Mouse (Mus musculus) kidney, adult 2 months (tissue): ENCODE measurements at regions not wholly inside any gene's neighbourhood (a gene's known extent, or its start where the extent isn't known, plus 50 kb on each side); places are given as distances from the start of the nearest gene placed in this dataset.

ENCODE experiments used
- DNase-seq: peaks from one replicate; pipeline ENCODE4 v3.0.0; 2021
- H3K27ac ChIP-seq: fragments of 200-500 bp; 2 replicates; pipeline ENCODE4 v1.5.1; 2012; ENCODE audit warnings: low read depth, low read length, control low read depth, inconsistent platforms; ENCODE audit not compliant: insufficient read depth
- H3K27me3 ChIP-seq: fragments of 200-500 bp; replicated peaks from 2 replicates; pipeline ENCODE4 v1.6.1; 2012; ENCODE audit warnings: mild to moderate bottlenecking, moderate library complexity, low read length, inconsistent platforms; ENCODE audit not compliant: control insufficient read depth, insufficient read depth
- H3K36me3 ChIP-seq: fragments of 200-500 bp; 2 replicates; pipeline ENCODE4 v1.6.1; 2012; ENCODE audit warnings: mild to moderate bottlenecking, moderate library complexity, low read length, inconsistent platforms; ENCODE audit not compliant: control insufficient read depth, insufficient read depth
- H3K4me1 ChIP-seq: fragments of 200-500 bp; 2 replicates; pipeline ENCODE4 v1.6.1; 2011; ENCODE audit warnings: low read length; ENCODE audit not compliant: control insufficient read depth, insufficient read depth
- H3K4me3 ChIP-seq: fragments of 200-500 bp; 2 replicates; pipeline ENCODE4 v1.5.1; 2011; ENCODE audit warnings: mild to moderate bottlenecking, low read depth, low read length, control low read depth; ENCODE audit not compliant: insufficient read depth
- CTCF ChIP-seq: fragments of 200-500 bp; conservative IDR thresholded peaks from 2 replicates; pipeline ENCODE4 v1.5.1; 2011; ENCODE audit warnings: low read depth, mild to moderate bottlenecking, control low read depth, low read length, moderate library complexity, mixed read lengths; ENCODE audit not compliant: insufficient read depth, insufficient read length
- POLR2A ChIP-seq: fragments of 200-500 bp; IDR thresholded peaks from one replicate; pipeline ENCODE4 v1.6.1; 2011; ENCODE audit warnings: low read depth, low read length, control low read depth
- WGBS: fragments of 180-500 bp; shearing (Covaris S2); methylation state at CpG from one replicate; pipeline ENCODE4 v1.1.7; 2018; 5-methylcytosine and 5-hydroxymethylcytosine counted together

DNA sequence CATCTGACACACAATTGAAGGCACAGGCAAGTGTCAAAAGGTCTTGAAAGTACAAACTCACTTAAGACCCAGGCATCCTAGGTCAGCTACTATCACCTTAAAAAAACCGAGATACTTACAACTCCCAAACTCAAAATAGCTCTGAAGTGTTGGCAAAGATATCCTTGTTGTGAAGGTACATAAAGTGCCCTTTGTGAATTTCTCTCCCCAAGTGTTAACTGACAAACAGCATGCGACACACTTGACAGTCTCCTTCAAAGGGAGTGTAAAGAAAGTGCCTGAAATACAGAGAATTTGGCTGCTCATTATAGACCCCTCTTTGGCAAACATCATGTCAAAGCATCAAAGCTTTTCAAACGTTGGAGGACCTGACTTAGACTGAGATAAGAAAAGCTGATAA, 2634.2 kb downstream of the 9330182O14Rik start:
- no peak overlapping the region for H3K27ac ChIP-seq
- no peaks in the 10 kb centered on the region for H3K27me3 ChIP-seq
- TF ChIP-seq POLR2A (no peak), CTCF (no peak)
- no peak for DNase-seq
- no peak overlapping the region for H3K4me3 ChIP-seq
- no peaks in the 10 kb centered on the region for H3K4me1 ChIP-seq
- H3K36me3 ChIP-seq = no peaks in the 10 kb centered on the region
- WGBS = 29% methylated on average over 3 of the region's 3 CpGs

DNA sequence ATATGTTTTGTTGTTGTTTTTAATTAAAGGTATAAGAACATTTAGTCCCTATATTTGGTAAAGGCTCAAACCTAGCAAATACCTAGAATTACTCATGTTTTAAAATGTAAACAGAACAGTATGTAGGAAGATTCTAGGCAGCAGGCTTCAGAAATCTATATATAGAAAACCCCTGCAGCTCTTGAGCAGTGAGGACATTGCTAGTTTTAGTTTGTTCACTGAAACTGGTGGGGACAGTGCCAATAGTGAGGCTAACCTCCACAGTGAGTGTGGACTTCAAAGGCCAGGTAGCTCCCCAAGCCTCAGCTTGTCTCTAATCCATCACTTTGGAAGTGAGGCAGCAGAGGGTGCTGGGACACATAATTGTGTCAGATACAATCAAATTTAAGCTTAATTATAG, 2645.7 kb downstream of the 9330182O14Rik start:
- no peak overlapping the region for H3K27ac ChIP-seq
- H3K4me3 ChIP-seq = no peak overlapping the region
- no peaks in the 10 kb centered on the region for H3K36me3 ChIP-seq
- no peaks in the 10 kb centered on the region for H3K4me1 ChIP-seq
- no peak for TF ChIP-seq POLR2A
- no peak for TF ChIP-seq CTCF
- DNase-seq = no peak
- no peaks in the 10 kb centered on the region for H3K27me3 ChIP-seq

DNA sequence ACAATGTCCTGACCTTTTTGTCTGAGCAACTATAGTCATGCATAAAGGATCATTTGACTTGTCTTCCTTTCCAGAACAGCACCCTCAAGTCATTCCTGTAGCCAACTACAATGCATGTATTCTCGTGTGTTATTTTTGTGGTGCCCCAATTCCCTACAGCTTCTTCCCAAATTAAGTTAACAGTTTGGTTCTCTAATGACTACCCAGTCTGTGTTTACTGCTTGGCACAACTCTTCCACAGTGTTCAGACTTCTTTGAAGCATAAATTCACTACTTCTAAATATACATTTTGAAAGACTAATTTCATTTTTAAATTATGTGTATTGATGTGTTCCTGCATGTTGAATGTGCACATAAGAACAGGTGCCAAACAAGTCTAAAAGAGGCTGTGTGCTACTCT, 2667.1 kb downstream of the 9330182O14Rik start:
- no peak overlapping the region for H3K4me3 ChIP-seq
- H3K4me1 ChIP-seq = no peaks in the 10 kb centered on the region
- H3K27me3 ChIP-seq = no peaks in the 10 kb centered on the region
- no peaks in the 10 kb centered on the region for H3K36me3 ChIP-seq
- TF ChIP-seq CTCF (no peak), POLR2A (no peak)
- no peak overlapping the region for H3K27ac ChIP-seq
- WGBS = 63% methylated on average over 1 of the region's 1 CpGs
- no peak for DNase-seq

DNA sequence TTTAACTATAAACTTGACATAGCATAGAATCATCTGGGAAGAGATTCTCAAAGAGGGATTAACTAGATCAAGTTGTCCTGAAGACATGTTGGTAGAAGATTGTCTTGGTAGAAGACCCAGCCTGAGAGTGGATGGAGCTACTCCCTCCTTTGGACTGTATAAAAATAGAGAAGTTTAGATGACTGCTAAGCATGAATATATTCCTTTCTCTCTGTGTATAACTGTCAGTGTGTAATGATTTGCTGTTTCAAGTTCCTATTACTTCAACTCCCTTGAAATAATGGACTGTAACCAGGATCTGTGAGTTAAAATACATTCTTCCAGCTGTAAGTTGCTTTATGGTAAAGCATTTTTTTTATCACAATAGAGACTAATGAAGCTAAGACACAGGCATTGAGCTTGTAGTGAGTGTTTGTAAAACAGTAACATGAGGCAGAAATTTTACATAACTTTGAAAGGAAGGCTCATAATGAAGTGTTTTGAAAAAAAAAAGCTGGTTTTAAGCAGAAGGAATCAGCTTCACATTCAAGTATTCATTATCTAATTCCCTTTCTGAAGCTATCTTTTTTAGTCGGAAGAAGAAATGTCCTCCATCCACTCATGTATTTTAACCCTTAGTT, 2676.8 kb downstream of the 9330182O14Rik start:
- no peak for DNase-seq
- WGBS = 89% methylated on average over 1 of the region's 1 CpGs
- Histone ChIP-seq H3K27ac (no peak overlapping the region), H3K36me3 (no peaks in the 10 kb centered on the region), H3K4me1 (no peaks in the 10 kb centered on the region), H3K27me3 (no peaks in the 10 kb centered on the region), H3K4me3 (no peak overlapping the region)
- TF ChIP-seq POLR2A (no peak), CTCF (no peak)

DNA sequence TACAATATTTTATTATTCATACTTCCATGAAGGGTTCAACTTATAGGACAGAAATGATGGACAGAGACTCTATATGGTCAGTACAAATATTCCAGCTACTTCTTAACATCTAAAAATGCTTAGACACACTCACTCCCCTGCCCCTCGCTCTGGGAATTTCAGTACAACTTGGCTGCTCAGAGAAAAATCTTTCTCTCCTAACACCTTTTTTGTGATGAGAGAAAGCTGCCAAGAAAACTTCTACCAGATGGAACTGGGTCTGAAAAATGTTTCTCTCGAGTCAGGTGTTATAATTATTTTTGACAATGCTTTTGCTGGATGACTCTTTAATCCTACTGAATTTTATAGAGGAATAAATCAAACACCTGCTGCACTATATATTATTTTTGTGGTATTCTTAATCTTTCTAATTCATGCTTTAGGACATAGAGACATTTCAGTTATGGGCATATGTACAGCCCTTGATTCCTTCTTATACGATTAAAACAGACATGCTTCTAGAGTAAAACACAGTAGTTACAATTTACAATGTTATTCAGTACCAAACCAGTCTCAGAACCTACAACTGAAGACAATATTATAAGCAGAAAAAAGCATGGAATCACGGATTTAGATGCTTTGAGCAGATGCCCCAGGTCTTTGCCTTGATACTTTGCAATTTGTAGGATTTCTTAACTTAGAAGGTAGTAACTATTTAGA, 2681.0 kb downstream of the 9330182O14Rik start:
- TF ChIP-seq POLR2A (no peak), CTCF (no peak)
- Histone ChIP-seq H3K4me1 (no peaks in the 10 kb centered on the region), H3K4me3 (no peak overlapping the region), H3K27me3 (no peaks in the 10 kb centered on the region), H3K36me3 (no peaks in the 10 kb centered on the region), H3K27ac (no peak overlapping the region)
- DNase-seq = no peak
- WGBS = 66% methylated on average over 4 of the region's 4 CpGs

DNA sequence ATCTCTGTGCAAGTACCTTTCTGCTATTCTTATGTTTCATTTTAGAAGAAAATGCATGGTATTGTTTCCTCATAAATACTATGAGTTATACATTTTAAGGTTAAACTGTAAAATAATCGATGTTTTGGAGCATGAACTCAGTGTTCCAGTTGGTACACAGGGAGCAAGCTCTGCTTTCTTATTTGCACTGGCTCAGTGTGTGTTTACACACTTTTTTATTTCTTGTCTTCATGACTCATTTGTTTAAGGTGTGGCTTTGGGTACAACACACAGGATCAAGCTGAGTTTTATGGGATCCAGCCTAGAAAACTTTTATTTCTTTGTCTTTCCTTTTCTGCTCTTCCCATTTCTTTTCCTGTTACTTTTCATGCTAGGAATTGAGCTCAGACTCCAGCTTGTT, 2704.7 kb downstream of the 9330182O14Rik start:
- Histone ChIP-seq H3K4me1 (no peaks in the 10 kb centered on the region), H3K27me3 (no peaks in the 10 kb centered on the region), H3K27ac (no peak overlapping the region), H3K4me3 (no peak overlapping the region), H3K36me3 (no peaks in the 10 kb centered on the region)
- TF ChIP-seq CTCF (no peak), POLR2A (no peak)
- 75% methylated on average over 1 of the region's 1 CpGs for WGBS
- no peak for DNase-seq

DNA sequence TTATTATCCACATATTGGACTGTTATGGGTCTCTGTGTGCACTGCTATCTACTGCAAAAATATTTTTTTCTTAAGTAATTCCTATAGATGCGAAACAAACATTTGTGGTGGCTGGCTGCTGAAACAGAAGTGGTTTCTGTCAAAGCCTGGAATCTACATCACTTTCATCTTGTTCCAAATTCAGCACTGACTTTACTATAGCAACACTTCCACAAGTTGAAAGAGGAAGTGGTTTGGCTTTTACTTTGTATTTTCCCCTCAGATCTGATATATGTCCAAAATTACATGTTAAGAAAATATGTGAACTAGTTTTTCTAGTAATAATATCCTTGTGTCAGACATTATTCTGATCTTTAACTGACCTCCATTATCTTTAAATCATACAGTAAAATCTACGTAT, 2715.8 kb downstream of the 9330182O14Rik start:
- H3K27ac ChIP-seq = no peak overlapping the region
- 78% methylated on average over 2 of the region's 2 CpGs for WGBS
- TF ChIP-seq POLR2A = no peak
- TF ChIP-seq CTCF = no peak
- H3K4me3 ChIP-seq = no peak overlapping the region
- no peaks in the 10 kb centered on the region for H3K4me1 ChIP-seq
- H3K36me3 ChIP-seq = no peaks in the 10 kb centered on the region
- no peak for DNase-seq
- H3K27me3 ChIP-seq = no peaks in the 10 kb centered on the region
